ENCODE assay signal across 8 mouse cellular contexts in the genomic region with DNA sequence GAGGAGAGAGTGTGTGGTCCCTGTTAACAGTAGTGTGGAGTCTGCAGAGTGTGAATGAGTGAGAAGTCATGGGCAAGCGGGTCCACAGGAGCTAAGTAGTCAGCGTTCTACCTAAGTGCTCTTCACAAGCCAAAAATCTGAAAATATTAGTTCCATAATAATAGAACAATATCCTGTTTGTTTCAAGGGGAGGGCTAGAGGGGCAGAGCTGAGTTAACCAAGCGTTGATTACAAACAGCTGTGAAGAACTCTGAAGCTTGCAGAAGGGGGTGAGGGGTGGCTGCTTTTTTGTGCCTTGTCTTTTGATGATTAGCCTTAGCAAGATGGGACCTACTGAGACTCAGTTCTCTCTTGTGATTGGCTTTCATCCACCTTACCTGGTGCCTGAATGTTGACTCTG. TPM values are rescaled to one million over a fixed set of nuclear protein-coding genes. Genes with fewer than 3 reads are reported as not detected.
DNase-seq lines count a peak whose midpoint lies in the region; ATAC-seq and TF ChIP-seq lines count a peak whose summit lies in the region.
"Had no signal": no experiment of that assay in that cellular context is flagged by ENCODE, and none has a peak within 500 bp of the region (broad histone marks: within the 10 kb centered on the region; RNA-seq: fewer than 3 reads in every experiment).

No protein-coding gene starts in this region.

- H3K27me3 ChIP-seq in kidney, embryonic 16.5 days (ENCODE audit: insufficient read depth, low read length), result no peaks in the 10 kb centered on the region
- no peaks in the 10 kb centered on the region for H3K27me3 ChIP-seq in CH12.LX (replicated peaks)
- H3K27me3 ChIP-seq in limb, embryonic 14.5 days (ENCODE audit: control insufficient read depth, insufficient read depth, low read length), result no peaks in the 10 kb centered on the region
- H3K27me3 ChIP-seq: heart, embryonic 15.5 days had no signal

- peak overlapping the region; percentile 44 for H3K27ac ChIP-seq in kidney, embryonic 16.5 days (ENCODE audit: low read length)
- H3K27ac ChIP-seq in CH12.LX (ENCODE audit: insufficient read depth, low read depth), result peak overlapping the region; percentile 67; the same call in 1 of the 2 replicates
- H3K27ac ChIP-seq in limb, embryonic 14.5 days (replicated peaks; ENCODE audit: low read depth, low read length), result no peak overlapping the region
- H3K27ac ChIP-seq: heart, embryonic 15.5 days had no signal

- H3K4me1 ChIP-seq in kidney, embryonic 16.5 days (ENCODE audit: insufficient read depth, low read length), result peaks cover 28% of the 10 kb centered on the region
- peaks cover 3 to 43% of the 10 kb centered on the region in 2 experiments; a peak in 3 of 4 replicates for H3K4me1 ChIP-seq in CH12.LX (ENCODE audit: control insufficient read depth in 1 of 2, insufficient read depth in 2 of 2)
- H3K4me1 ChIP-seq in limb, embryonic 14.5 days (ENCODE audit: control insufficient read depth, insufficient read depth, low read length), result peaks cover 22% of the 10 kb centered on the region

- H3K4me2 ChIP-seq in kidney, embryonic 16.5 days (replicated peaks; ENCODE audit: low read depth, low read length), result no peak overlapping the region
- peak overlapping the region; percentile 90 for H3K4me2 ChIP-seq in CH12.LX (ENCODE audit: insufficient read depth, low read depth, poor library complexity, severe bottlenecking)
- H3K4me2 ChIP-seq in limb, embryonic 14.5 days (replicated peaks; ENCODE audit: low read depth, low read length, severe bottlenecking), result 0 out of 2 replicates have a peak overlapping the region, but pooled peaks have one; percentile 14
- H3K4me2 ChIP-seq: heart, embryonic 15.5 days had no signal

- WGBS in kidney, embryonic 16.5 days, result 38% methylated on average over 3 of the region's 3 CpGs
- WGBS in limb, embryonic 14.5 days, result 34% methylated on average over 3 of the region's 3 CpGs

- no peak overlapping the region for H3K4me3 ChIP-seq in kidney, embryonic 16.5 days (ENCODE audit: low read length)
- H3K4me3 ChIP-seq in CH12.LX (replicated peaks in 1 of 3; ENCODE audit: low read depth in 2 of 3, low read length in 2 of 3, poor library complexity in 1 of 3), result peak overlapping the region; percentile 15 to 99 (median 46)
- no peak overlapping the region for H3K4me3 ChIP-seq in limb, embryonic 14.5 days (replicated peaks; ENCODE audit: low read length)
- H3K4me3 ChIP-seq: heart, embryonic 15.5 days had no signal

- dilution Hi-C loops in CH12.LX (cut with MboI; ENCODE audit: extremely low pct_ligation_motif_present, extremely low pct_unique_long_range_greater_than_20kb, low sequenced_read_pairs), result no loop called here

- no peaks in the 10 kb centered on the region for H3K9me3 ChIP-seq in kidney, embryonic 16.5 days (ENCODE audit: low read length)
- no peaks in the 10 kb centered on the region for H3K9me3 ChIP-seq in CH12.LX (replicated peaks; ENCODE audit: low read length)
- H3K9me3 ChIP-seq in limb, embryonic 14.5 days (ENCODE audit: control insufficient read depth, low read length), result no peaks in the 10 kb centered on the region
- H3K9me3 ChIP-seq: heart, embryonic 15.5 days had no signal

- no peaks in the 10 kb centered on the region for H3K36me3 ChIP-seq in kidney, embryonic 16.5 days (ENCODE audit: insufficient read depth, low read length)
- peaks cover 0 to 10% of the 10 kb centered on the region in 2 experiments for H3K36me3 ChIP-seq in CH12.LX (replicated peaks in 1 of 2; ENCODE audit: control insufficient read depth in 1 of 2, insufficient read depth in 1 of 2, low read length in 1 of 2)
- no peaks in the 10 kb centered on the region for H3K36me3 ChIP-seq in limb, embryonic 14.5 days (ENCODE audit: control insufficient read depth, insufficient read depth, low read length)

- TF ChIP-seq POLR2A in CH12.LX (IDR thresholded peaks at IDR 0.05; ENCODE audit: low read depth, low read length), result no peak
- TF ChIP-seq POLR2A in limb, embryonic 14.5 days (IDR thresholded peaks at IDR 0.05; ENCODE audit: borderline replicate concordance, extremely low read depth, insufficient read depth, insufficient read length), result no peak

- peak overlapping the region; percentile 36; the same call in 1 of the 2 replicates for H3K9ac ChIP-seq in kidney, embryonic 16.5 days (replicated peaks; ENCODE audit: low read length)
- peak overlapping the region; percentile 54 for H3K9ac ChIP-seq in CH12.LX (ENCODE audit: insufficient read depth, low read depth)
- H3K9ac ChIP-seq in limb, embryonic 14.5 days (ENCODE audit: low read depth, low read length, severe bottlenecking), result no peak overlapping the region
- H3K9ac ChIP-seq: heart, embryonic 15.5 days had no signal

- no peak for DNase-seq in kidney, postnatal 36 days
- no peak for DNase-seq in CH12.LX (ENCODE audit: extremely low read depth)
- DNase-seq in embryo, embryonic 11 days, result peak; percentile 22
- DNase-seq in limb, embryonic 14.5 days (ENCODE audit: low spot score), result no peak
- DNase-seq in cerebellum, postnatal 25 days, result no peak
- DNase-seq in yolk sac, embryonic 10.5 days (ENCODE audit: low spot score), result no peak

- in situ Hi-C loops in CH12.LX (cut with MboI; ENCODE audit: low pct_ligation_motif_present, low pct_unique_long_range_greater_than_20kb, low sequenced_read_pairs), result no loop called here

- TF ChIP-seq EP300 in CH12.LX (IDR thresholded peaks at IDR 0.05; ENCODE audit: low read length), result no peak

- TF ChIP-seq CTCF in CH12.LX (conservative IDR thresholded peaks at IDR 0.05 in 1 of 2, IDR thresholded peaks at IDR 0.05 in 1 of 2; ENCODE audit: low read depth in 2 of 2, low read length in 2 of 2), result no peak

- TF ChIP-seq RAD21 in CH12.LX (IDR thresholded peaks at IDR 0.05; ENCODE audit: low read depth, low read length), result no peak

- H3K79me2 ChIP-seq in CH12.LX (replicated peaks; ENCODE audit: control insufficient read depth, extremely low read depth, insufficient read depth, poor library complexity, severe bottlenecking), result peaks cover 71% of the 10 kb centered on the region

- no peak for ATAC-seq in kidney, embryonic 16.5 days (ENCODE audit: low FRiP score, low TSS enrichment)
- no peak for ATAC-seq in limb, embryonic 14.5 days (ENCODE audit: low FRiP score, low read depth)

TF ChIP-seq in CH12.LX, 34 proteins besides CTCF, POLR2A, EP300 and RAD21:
- 0 out of 2 replicates have a peak, but pooled peaks have one; percentile 52 for TF ChIP-seq SIN3A (IDR thresholded peaks at IDR 0.05; ENCODE audit: low read length)
- TF ChIP-seq MAFK (IDR thresholded peaks at IDR 0.05; ENCODE audit: insufficient replicate concordance, low read length), result no peak
- TF ChIP-seq UBTF (IDR thresholded peaks at IDR 0.05; ENCODE audit: low read depth, low read length), result no peak
- no peak for TF ChIP-seq BHLHE40 (IDR thresholded peaks at IDR 0.05; ENCODE audit: low read depth, low read length)

RNA-seq across cellular contexts. Expression of a gene that starts 3.1 kb away (rescaled TPM):
- 11.9 and 12.2 TPM in 2 replicates for polyA plus RNA-seq in kidney, embryonic 16.5 days (2015; fragmentation: Nextera tagmentation; extraction: Ambion mirVana)
- total RNA-seq in CH12.LX (2012; rRNA removed) (38.9 and 39.5 TPM in 2 replicates), CH12.LX (2014; rRNA removed) (23.1 and 24.9 TPM in 2 replicates)
- polyA plus RNA-seq in CH12.LX (2012; ENCODE audit: insufficient read length, low read depth), result 21.2 and 26.2 TPM in 2 replicates
- polyA plus RNA-seq in limb, embryonic 14.5 days (2012; rRNA removed), result 21.2 and 23.6 TPM in 2 replicates
- 14.0 and 14.2 TPM in 2 replicates for polyA plus RNA-seq in limb, embryonic 14.5 days (2014; fragmentation: Nextera tagmentation; extraction: Ambion mirVana)

RNA-seq across cellular contexts. Expression of a gene that starts 55.4 kb away (rescaled TPM):
- polyA plus RNA-seq in kidney, embryonic 16.5 days (2015; fragmentation: Nextera tagmentation; extraction: Ambion mirVana), result 2.3 and 3.0 TPM in 2 replicates
- total RNA-seq in CH12.LX (2012; rRNA removed), result 55.7 and 76.1 TPM in 2 replicates
- total RNA-seq in CH12.LX (2014; rRNA removed), result 61.8 and 65.1 TPM in 2 replicates
- polyA plus RNA-seq in CH12.LX (2012; ENCODE audit: insufficient read length, low read depth), result 57.8 and 68.9 TPM in 2 replicates
- 20.4 and 24.3 TPM in 2 replicates for polyA plus RNA-seq in limb, embryonic 14.5 days (2012; rRNA removed)
- polyA plus RNA-seq in limb, embryonic 14.5 days (2014; fragmentation: Nextera tagmentation; extraction: Ambion mirVana), result 2.8 and 3.7 TPM in 2 replicates

Comparison
In these comparisons a context has a peak if more than half of its experiments do, and no peak if none do; other contexts are left out.
1. H3K4me3 ChIP-seq: peak in CH12.LX (3 of 3); none in kidney, embryonic 16.5 days (single experiment) and limb, embryonic 14.5 days (single experiment).